Mouse (Mus musculus) layer of hippocampus, adult 11-12 months (tissue): ENCODE results near the gene Gm10382.
"Not testable (repeated sequence)": the region's sequence is repeated elsewhere in the genome, so short reads cannot be mapped to it uniquely, and the experiment has no call there.

Experiments
- DNase-seq: peaks from one replicate; pipeline ENCODE4 v3.0.0; 2022; ENCODE audit warnings: low spot score

Gene Gm10382

GRCm38 (mm10) chr5:125418636-125419035 is 29.5 kb downstream of the Gm10382 start:
- no peak for DNase-seq

- DNase-seq: no peak
These were observed 30.0 kb downstream of the Gm10382 start for GRCm38 (mm10) chr5:125419124-125419523.

- no peak for DNase-seq
These were observed 36.7 kb downstream of the Gm10382 start for GRCm38 (mm10) chr5:125425698-125426276.

GRCm38 (mm10) chr5:125426343-125426742 is 37.2 kb downstream of the Gm10382 start:
- DNase-seq: no peak

- not testable (repeated sequence) for DNase-seq
These were observed 43.2 kb downstream of the Gm10382 start for GRCm38 (mm10) chr5:125432324-125432723.

GRCm38 (mm10) chr5:125433793-125434337 is 44.7 kb downstream of the Gm10382 start, which contains the start of gene Dhx37:
TSS of gene Dhx37 (minus strand) at chr5:125434121.
- DNase-seq: peak; percentile 94

- DNase-seq: not testable (repeated sequence)
These were observed 45.2 kb downstream of the Gm10382 start for GRCm38 (mm10) chr5:125434347-125434746.
